Mouse (Mus musculus): ENCODE results near the gene Adipoq.
A peak's percentile ranks its signal among the peaks of the same experiment; 100 is the strongest.
"Not testable (repeated sequence)": the region's sequence is repeated elsewhere in the genome, so short reads cannot be mapped to it uniquely, and the experiment has no call there.

Gene Adipoq

GRCm38 (mm10) chr16:23146280-23146679 is at the start of gene Adipoq:
Adipoq (plus strand) TSS chr16:23146536.
- no peak for DNase-seq

DNA sequence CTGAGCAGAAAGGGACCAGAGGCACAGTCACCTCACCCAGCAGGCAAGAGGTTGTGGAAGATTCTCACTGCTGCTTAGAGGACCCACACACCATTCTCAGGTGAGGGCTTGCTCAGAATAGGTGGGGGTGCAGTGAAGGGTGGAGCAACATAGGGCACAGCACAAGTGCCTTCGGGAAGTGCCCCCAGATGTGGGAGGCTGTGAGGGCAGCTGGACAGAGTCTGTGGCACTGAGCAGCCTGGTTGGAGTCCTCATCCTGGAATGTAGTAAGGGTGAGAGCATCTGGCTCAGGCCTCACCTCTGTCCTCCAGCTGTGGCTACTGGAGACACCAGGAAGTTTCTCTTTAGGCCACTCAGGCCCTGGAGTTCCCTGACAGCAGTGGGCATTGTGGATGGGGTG is 49.5 kb upstream of the Adipoq start:
- DNase-seq: not testable (repeated sequence)

GRCm38 (mm10) chr16:23097290-23098104 is 48.8 kb upstream of the Adipoq start:
- DNase-seq: not testable (repeated sequence)

DNA sequence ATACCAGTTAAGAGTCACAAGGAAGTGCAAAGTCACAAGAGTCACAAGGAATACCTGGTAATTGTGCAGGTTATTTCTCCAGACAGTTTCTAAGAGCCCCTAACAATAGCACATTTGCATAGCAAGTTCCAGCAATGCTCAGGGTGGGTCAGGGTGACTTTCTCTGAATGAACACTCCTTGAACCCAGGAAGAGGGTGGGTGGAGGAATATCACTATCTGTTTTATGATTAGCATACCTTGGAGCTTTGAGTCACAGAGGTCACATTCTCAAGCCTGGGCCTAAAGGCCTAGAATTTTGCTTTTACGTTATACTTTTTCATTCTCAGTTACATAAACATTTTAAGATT is 48.3 kb upstream of the Adipoq start:
- not testable (repeated sequence) for DNase-seq

GRCm38 (mm10) chr16:23099632-23100031 is 46.7 kb upstream of the Adipoq start:
- DNase-seq: no peak

- DNase-seq: no peak
These were observed 46.2 kb upstream of the Adipoq start for GRCm38 (mm10) chr16:23100099-23100575.

DNA sequence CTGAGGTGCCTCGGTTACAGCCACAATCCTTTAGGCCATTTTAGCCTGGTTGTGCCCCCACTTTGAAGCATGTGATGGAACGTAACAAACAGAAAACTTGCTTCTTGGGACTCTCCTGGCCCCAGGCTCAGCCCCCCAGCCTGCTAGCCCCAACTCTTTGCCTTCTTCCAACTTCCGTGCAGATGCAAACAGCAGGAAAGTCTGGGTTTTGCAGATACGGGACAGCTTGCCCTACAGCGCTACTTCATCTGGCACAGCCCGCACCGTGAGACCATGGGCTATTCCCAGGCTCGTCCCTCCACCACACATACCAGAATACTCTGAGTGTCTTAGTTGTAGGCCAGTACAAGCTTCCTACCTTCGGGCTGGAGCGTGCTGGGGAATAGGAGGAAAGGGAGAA is 45.7 kb upstream of the Adipoq start:
- no peak for DNase-seq

GRCm38 (mm10) chr16:23102340-23103037 is 43.8 kb upstream of the Adipoq start:
- no peak for DNase-seq

DNA sequence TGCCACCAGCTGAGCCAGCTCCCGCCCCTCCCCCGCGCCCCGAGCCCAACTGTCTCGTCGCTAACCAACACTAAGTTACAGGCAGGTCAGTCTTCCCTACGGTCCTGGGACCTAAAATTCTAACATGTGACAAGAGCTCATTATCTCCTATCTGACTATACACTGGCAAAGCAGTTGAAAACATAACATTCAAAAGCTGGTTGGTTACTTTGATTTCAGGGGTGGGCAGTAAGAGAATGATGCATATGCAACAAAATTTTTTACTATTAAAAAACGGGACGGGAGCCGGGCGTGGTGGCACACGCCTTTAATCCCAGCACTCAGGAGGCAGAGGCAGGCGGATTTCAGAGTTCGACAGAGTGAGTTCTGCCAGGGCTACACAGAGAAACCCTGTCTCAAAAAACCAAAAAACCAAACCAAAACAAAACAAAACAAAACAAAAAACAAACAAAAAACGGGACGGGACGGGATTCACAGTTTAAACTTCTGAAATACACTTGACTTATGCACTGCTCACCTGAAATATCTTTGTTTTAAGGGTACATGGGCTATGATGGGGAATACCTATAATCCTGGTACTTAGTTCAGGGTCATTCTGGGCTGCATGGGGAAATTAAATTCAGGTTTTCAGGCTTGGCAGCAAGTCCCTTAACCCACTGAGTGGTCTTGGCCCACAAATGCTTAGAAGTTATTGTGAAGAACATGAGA is 43.1 kb upstream of the Adipoq start:
- DNase-seq: no peak

- no peak for DNase-seq
These were observed 42.5 kb upstream of the Adipoq start for GRCm38 (mm10) chr16:23103841-23104240.

DNA sequence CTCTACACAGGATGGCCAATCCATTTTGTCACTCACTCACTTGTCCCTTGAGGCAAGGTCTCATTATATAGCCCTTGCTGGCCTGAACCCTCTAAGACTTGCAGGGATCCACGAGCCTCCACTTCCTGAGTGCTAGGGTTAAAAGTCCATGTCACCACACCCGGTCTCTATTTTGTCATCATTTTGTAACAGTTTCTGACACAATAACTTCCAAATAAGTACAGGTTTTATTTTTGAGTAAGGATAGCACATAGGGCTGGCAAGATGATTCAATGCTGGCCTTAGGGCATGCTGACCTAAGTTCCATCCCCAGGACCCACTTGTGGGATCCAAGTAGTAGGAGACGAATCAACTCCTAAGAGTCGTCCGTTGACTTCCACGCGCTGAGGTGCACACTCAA is 40.2 kb upstream of the Adipoq start:
- no peak for DNase-seq

DNA sequence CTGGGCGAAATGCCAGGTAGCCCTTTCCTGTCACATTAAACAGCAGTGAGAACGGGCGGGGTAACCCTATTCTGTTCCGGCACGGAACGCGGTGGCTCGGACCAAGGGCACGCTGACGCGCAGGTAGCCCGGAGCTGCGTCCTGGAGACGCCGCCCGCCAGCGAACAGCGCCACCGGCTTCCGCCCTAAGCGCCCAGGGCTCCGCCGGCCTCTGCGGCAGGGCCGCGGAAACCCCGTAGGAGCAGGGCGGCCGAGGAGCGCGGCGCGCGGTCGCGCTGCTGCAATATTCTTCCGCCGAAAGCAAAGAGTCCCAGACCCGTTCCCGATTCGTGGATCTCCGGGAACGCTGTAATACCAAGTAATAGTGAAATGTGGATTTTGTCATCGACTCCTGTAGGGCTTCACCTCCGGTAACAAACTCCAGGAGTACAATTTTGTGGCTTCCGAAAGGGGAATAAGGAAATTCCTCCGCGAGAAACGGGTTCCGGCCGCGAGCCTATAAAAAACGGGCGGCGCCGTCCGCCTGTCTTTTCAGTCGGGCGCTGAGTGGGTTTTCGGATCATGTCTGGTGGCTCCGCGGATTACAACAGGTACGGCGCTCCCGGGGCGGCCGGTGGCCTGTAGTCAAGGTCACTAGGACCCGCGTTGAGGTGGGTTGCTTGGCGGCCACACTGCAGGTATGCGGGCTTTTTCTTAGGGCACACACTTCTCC is 38.9 kb upstream of the Adipoq start, which contains the start of gene Eif4a2:
Eif4a2 (plus strand) TSS at position 214 of the 712 bp plus-strand sequence.
- peak; percentile 95 for DNase-seq

DNA sequence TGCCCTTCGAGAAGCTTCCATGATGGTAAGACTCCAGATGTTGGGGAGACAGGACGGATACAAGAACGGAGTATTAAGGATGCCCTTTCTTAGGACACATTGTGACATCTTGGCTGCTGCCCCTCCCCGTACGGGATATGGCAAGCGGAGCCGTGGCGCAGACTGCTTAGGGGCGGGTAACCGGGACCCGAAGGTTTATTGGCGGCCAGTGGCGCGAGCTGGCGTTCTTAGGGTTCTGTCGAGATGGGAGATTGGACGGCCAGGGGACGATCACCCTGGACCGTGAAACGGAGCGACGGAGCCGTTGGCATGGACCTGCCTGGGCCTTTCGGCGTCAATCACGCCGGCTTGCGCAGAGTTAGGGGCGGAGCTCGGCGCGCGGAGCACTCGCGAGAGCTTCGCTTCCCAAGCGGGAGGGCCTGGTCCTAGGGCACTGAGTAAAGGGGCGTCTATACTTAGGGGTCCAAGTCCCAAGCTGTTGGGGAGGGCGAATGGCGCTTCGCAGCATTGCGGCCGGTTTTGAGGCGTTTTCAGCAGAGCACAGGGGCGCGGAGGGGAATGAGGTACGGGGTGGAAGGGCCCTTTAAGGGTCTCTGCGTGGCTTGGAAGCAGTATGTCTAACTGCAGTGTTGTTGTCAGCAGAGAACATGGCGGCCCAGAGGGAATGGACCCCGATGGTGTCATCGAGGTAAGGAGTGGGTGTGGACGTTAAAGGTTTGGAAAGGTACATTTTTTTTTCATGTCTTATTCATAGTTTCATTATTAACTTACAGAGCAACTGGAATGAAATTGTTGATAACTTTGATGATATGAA is 38.2 kb upstream of the Adipoq start:
- peak; percentile 81 for DNase-seq

DNA sequence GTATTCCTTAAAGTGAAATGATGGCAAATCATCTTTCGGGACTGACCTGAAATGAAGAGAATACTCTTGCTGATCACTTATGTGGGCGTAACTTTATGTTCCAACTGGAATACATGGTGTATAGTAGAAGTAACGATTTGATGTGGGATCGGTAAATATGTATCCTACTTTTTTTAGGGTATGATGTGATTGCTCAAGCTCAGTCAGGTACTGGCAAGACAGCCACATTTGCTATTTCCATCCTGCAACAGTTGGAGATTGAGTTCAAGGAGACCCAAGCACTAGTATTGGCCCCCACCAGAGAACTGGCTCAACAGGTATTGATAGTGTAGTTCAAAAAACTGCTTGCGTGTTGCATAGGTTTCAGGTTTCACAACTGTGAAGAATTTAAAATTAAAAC is 37.4 kb upstream of the Adipoq start:
- DNase-seq: no peak

DNA sequence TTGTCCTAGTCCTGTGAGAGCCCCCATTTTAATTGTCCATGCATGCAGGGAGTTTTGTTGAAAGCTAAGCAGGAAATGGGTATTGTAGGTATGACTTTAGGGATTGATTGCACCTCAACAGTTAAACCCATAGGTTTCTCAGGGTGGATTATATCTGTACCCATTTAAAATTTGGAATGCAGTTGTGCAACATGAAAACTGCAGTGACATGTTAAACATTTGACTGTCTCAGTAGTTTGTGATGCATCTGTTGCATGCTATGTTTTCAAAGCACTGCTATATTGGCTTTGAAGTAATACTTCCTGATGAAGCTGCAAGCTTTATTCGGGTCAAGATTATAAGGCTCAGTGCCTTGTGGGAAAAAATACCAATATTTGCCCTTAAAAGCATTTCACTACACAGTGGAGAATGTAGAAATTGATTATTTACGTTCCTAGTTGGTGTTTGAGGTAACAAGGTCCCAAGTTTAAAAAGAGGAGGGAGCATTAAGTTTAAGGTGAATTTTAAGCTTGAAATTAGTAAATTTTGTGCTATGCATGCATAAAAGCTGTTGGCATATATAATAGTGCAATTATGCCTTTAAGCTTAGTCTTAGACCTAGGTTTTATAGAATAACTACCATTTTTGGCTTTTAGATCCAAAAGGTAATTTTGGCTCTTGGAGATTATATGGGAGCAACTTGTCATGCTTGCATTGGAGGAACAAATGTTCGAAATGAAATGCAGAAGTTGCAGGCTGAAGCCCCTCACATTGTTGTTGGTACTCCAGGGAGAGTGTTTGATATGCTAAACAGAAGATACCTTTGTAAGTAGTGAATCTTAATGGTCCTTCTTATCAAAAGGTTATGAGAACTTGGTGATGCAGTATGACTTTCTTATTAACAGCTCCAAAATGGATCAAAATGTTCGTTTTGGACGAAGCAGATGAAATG is 36.7 kb upstream of the Adipoq start:
- no peak for DNase-seq

GRCm38 (mm10) chr16:23112348-23112747 is 34.0 kb upstream of the Adipoq start:
- DNase-seq: no peak

DNA sequence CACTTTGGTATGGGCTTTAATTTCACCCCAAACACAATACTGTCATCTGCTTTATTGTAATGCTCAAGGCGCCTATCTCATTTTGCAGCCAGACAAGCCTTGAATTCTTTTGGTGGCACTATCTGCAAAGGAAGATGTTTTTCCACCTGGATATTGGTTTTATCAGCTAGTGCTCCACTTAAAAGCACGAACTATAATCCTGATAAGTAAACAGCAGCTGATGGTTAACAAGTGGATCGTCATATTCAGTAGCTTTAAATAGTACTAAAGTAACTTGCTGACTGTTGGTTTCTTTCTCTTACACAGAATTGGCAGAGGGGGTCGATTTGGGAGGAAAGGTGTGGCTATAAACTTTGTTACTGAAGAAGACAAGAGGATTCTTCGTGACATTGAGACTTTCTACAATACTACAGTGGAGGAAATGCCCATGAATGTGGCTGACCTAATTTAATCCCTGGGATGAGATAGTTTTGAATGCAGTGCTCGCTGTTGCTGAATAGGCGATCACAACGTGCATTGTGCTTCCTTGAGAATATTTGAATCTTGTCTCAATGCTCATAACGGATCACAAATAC is 33.4 kb upstream of the Adipoq start:
- no peak for DNase-seq

- DNase-seq: no peak
These were observed 32.4 kb upstream of the Adipoq start for GRCm38 (mm10) chr16:23113903-23114302.

DNA sequence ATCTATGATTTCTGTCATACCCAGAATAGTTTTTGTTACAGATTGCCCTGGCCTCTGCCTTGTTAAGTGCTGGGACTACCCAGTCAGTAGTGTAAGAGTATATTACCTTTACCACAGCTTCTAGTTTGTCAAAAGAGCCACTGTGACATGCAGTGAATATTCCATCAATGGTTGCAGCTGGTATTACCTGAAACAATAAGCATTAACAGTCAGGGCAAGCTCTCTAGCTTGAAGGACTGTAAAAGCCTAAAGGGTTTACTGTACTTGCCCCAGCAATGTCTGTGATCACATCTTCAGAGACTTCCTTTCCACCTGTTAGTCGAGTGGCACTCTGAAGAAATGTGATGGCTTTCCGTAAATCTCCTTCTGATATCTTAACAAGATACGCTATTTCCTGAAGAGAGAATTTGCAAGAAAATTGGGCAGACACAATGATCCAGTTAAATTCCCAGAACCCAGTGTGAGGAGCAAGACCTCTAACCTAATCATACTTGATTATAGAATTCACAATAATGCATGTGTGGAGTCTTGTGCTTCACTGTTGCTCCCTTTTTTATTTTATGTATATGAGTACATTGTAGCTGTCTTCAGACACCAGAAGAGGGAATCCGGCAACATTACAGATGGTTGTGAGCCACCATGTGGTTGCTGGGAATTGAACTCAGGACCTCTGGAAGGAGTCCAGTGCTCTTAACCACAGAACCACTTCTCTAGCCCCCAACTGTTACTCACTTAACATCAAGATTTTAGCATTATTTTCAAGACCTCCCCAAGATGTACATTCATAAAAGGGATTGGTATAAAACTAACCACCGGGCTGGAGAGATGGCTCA is 31.8 kb upstream of the Adipoq start:
- no peak for DNase-seq

DNA sequence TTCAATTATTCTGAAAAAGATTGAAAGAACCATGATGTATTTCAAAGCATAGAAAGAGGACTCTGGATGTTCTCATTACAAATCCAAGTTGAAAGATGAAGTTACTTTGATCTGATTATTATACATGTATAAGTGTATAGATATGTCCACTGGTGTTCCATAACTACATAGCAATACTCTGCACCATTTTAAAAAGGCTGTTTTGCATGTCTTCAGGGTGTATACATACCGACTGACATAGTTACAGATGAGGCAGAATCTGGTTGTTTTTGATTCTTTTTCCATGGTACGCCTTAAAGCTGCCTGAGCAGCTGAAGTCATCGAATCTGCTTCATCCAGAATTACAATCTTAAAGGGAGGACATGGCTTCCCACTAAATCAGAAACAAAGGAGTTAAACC is 30.9 kb upstream of the Adipoq start:
- DNase-seq: no peak
